Mouse (Mus musculus) liver, postnatal 0 days (tissue): ENCODE results near the gene Ptpn13.

Experiments
- CTCF ChIP-seq: sonication (generic); IDR thresholded peaks from 2 replicates; pipeline ENCODE4 v1.5.1; 2016; ENCODE audit warnings: antibody characterized with exemption, low read depth
- EP300 ChIP-seq: IDR thresholded peaks from 2 replicates; pipeline ENCODE4 v1.6.1; 2016; ENCODE audit warnings: antibody characterized with exemption, low read depth, mild to moderate bottlenecking

- no peak for TF ChIP-seq CTCF
- no peak for TF ChIP-seq EP300
Observed at GRCm38 (mm10) chr5:103479503-103479902, 54.5 kb downstream of the Ptpn13 start.
